Mouse (Mus musculus) liver, embryonic 14.5 days (tissue): Measurements from ENCODE around the gene Gltpd2.

Source experiments
- CTCF ChIP-seq: IDR thresholded peaks from 2 replicates; pipeline ENCODE4 v1.5.1; 2016; ENCODE audit warnings: antibody characterized with exemption, low read depth, control low read depth
- EP300 ChIP-seq: IDR thresholded peaks from 2 replicates; pipeline ENCODE4 v1.6.1; 2016; ENCODE audit warnings: antibody characterized with exemption, low read depth

DNA sequence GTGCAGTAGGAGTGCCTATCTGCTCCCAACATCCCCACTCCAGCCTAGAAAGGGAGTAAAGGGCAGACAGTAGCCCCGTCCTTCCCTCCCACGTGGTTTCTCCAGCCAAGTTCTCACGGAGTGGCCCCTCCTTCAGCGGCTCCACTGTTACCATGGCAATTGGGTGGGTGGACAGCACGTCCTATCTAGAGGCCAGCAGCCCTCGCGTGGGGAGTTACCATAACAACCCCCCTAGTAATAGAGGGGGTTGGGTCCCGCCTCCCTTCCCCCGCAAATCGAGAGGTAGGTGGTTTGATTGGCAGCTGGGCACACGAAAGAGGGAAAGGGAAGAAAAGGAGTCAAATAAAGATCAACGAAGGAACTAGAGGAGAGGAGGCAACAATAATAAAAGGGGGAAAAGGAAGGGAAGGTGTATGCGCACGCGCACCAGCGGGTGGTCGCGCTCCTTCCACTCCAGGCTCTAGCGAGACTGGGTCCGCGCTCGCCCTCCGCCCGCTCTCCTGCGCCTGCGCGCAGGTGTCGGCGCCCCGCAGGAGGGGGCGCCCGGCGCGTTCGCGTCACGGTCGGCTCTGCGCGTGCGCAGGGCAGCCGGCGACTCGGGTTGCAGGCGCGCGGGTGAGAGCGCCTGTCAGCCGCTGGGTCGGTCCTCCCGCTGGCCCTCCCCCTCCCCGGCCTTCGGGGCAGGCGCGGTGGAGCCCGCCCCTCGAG, 43.4 kb downstream of the Gltpd2 start, which contains the start of gene Mink1:
- TF ChIP-seq CTCF (no peak), EP300 (no peak)
